ENCODE assay signal across 13 mouse cellular contexts in genomic region chr17:85584573-85584972, GRCm38 (mm10). TPM values are rescaled to one million over a fixed set of nuclear protein-coding genes. Genes with fewer than 3 reads are reported as not detected.
"Had no signal": no experiment of that assay in that cellular context is flagged by ENCODE, and none has a peak within 500 bp of the region (broad histone marks: within the 10 kb centered on the region; RNA-seq: fewer than 3 reads in every experiment).

No protein-coding gene starts in this region.

- H3K36me3 ChIP-seq: limb, embryonic 13.5 days had no signal

- H3K4me2 ChIP-seq: limb, embryonic 13.5 days had no signal

- H3K27me3 ChIP-seq: limb, embryonic 13.5 days had no signal

- H3K9me3 ChIP-seq: limb, embryonic 13.5 days had no signal

- DNase-seq: kidney, adult 9 months; kidney, postnatal 36 days; lung, adult 18-20 months; lung, postnatal 36 days; thymus, postnatal 14 days had no signal

- H3K27ac ChIP-seq: kidney, postnatal 0 days; limb, embryonic 13.5 days; liver, embryonic 14.5 days; stomach, postnatal 0 days had no signal

- H3K9ac ChIP-seq: limb, embryonic 13.5 days; liver, embryonic 14.5 days had no signal

- H3K4me3 ChIP-seq: limb, embryonic 13.5 days had no signal

RNA-seq across cellular contexts. Expression of gene Six3, which starts 28.8 kb away (rescaled TPM):
- total RNA-seq: liver, adult 2 months; megakaryocyte progenitor cell, adult 5-6 weeks had no signal
- polyA plus RNA-seq: kidney, postnatal 0 days; limb, embryonic 13.5 days; liver, adult 2 months; lung, embryonic 16.5 days; neural tube, embryonic 14.5 days; stomach, postnatal 0 days had no signal
